Mouse (Mus musculus): ENCODE data around the gene Slit1.

GRCm38 (mm10) chr19:41792934-41793486, 49.5 kb upstream of the Slit1 start:
- TF ChIP-seq CTCF (IDR thresholded peaks at IDR 0.05; ENCODE audit: control insufficient read depth, insufficient read depth, low read length), result no peak
- no peak for TF ChIP-seq POLR2A (IDR thresholded peaks at IDR 0.05; ENCODE audit: borderline replicate concordance, control insufficient read depth, low read depth, low read length)

All from bone marrow, adult 2 months (tissue).